Mouse (Mus musculus): ENCODE data around the gene Fbxw5. TPM values are rescaled to one million over a fixed set of nuclear protein-coding genes. Genes with fewer than 3 reads are reported as not detected.

Fbxw5 gene
- polyA plus RNA-seq (2016; fragmentation: Nextera tagmentation; extraction: Ambion mirVana): 87.9 and 92.2 TPM in 2 replicates

- H3K27me3 ChIP-seq (replicated peaks; ENCODE audit: low read depth, poor library complexity, severe bottlenecking): no peaks in the 10 kb centered on the region
- H3K4me1 ChIP-seq: peaks cover 30% of the 10 kb centered on the region
- 1% methylated on average over 44 of the region's 44 CpGs for WGBS
- DNase-seq (ENCODE audit: low spot score): peak; percentile 97
- H3K36me3 ChIP-seq (replicated peaks): peaks cover 37% of the 10 kb centered on the region
- H3K4me3 ChIP-seq: peak within 1 kb of the TSS; percentile 92
- peak within 1 kb of the TSS; percentile 95 for H3K27ac ChIP-seq (replicated peaks)
- no peaks in the 10 kb centered on the region for H3K9me3 ChIP-seq
These were observed at the start of gene Fbxw5 for GRCm38 (mm10) chr2:25500576-25501405. TSS of gene Fbxw5 (plus strand) at chr2:25500750.

GRCm38 (mm10) chr2:25450853-25451647, 49.5 kb upstream of the Fbxw5 start:
- Histone ChIP-seq H3K36me3 (replicated peaks) (peaks cover 22% of the 10 kb centered on the region), H3K4me3 (no peak overlapping the region), H3K27me3 (replicated peaks; ENCODE audit: low read depth, poor library complexity, severe bottlenecking) (no peaks in the 10 kb centered on the region), H3K9me3 (no peaks in the 10 kb centered on the region), H3K4me1 (no peaks in the 10 kb centered on the region), H3K27ac (replicated peaks) (no peak overlapping the region)
- 86% methylated on average over 8 of the region's 8 CpGs for WGBS
- no peak for DNase-seq (ENCODE audit: low spot score)

- peaks cover 4% of the 10 kb centered on the region; the same call in 1 of the 2 replicates for H3K4me1 ChIP-seq
- no peaks in the 10 kb centered on the region for H3K27me3 ChIP-seq (replicated peaks; ENCODE audit: low read depth, poor library complexity, severe bottlenecking)
- no peak for DNase-seq (ENCODE audit: low spot score)
- no peaks in the 10 kb centered on the region for H3K9me3 ChIP-seq
- H3K27ac ChIP-seq (replicated peaks): no peak overlapping the region
- peaks cover 4% of the 10 kb centered on the region; the same call in 1 of the 2 replicates for H3K36me3 ChIP-seq (replicated peaks)
- 51% methylated on average over 1 of the region's 1 CpGs for WGBS
- no peak overlapping the region for H3K4me3 ChIP-seq
These were observed 47.6 kb upstream of the Fbxw5 start for GRCm38 (mm10) chr2:25452951-25453350.

- Histone ChIP-seq H3K4me1 (peaks cover 22% of the 10 kb centered on the region), H3K27me3 (replicated peaks; ENCODE audit: low read depth, poor library complexity, severe bottlenecking) (no peaks in the 10 kb centered on the region), H3K36me3 (replicated peaks) (peaks cover 15% of the 10 kb centered on the region), H3K9me3 (no peaks in the 10 kb centered on the region), H3K4me3 (0 out of 2 replicates have a peak within 1 kb of the TSS, but pooled peaks have one; percentile 4), H3K27ac (replicated peaks) (no peak within 1 kb of the TSS)
- no peak for DNase-seq (ENCODE audit: low spot score)
- 64% methylated on average over 14 of the region's 14 CpGs for WGBS
These were observed 44.2 kb upstream of the Fbxw5 start, which contains the start of gene Clic3 for GRCm38 (mm10) chr2:25456205-25456953. TSS of gene Clic3 (plus strand) at chr2:25456838.

- peaks cover 15% of the 10 kb centered on the region for H3K36me3 ChIP-seq (replicated peaks)
- H3K4me1 ChIP-seq: peaks cover 25% of the 10 kb centered on the region
- 0 out of 2 replicates have a peak overlapping the region, but pooled peaks have one; percentile 4 for H3K4me3 ChIP-seq
- 85% methylated on average over 9 of the region's 9 CpGs for WGBS
- H3K9me3 ChIP-seq: no peaks in the 10 kb centered on the region
- no peak for DNase-seq (ENCODE audit: low spot score)
- no peaks in the 10 kb centered on the region for H3K27me3 ChIP-seq (replicated peaks; ENCODE audit: low read depth, poor library complexity, severe bottlenecking)
- H3K27ac ChIP-seq (replicated peaks): no peak overlapping the region
These were observed 43.3 kb upstream of the Fbxw5 start for GRCm38 (mm10) chr2:25457022-25457896.

GRCm38 (mm10) chr2:25458911-25459310, 41.6 kb upstream of the Fbxw5 start:
- H3K9me3 ChIP-seq: no peaks in the 10 kb centered on the region
- H3K27ac ChIP-seq (replicated peaks): no peak overlapping the region
- no peak for DNase-seq (ENCODE audit: low spot score)
- H3K4me1 ChIP-seq: peaks cover 25% of the 10 kb centered on the region
- WGBS: 78% methylated on average over 5 of the region's 5 CpGs
- peaks cover 15% of the 10 kb centered on the region for H3K36me3 ChIP-seq (replicated peaks)
- H3K4me3 ChIP-seq: no peak overlapping the region
- H3K27me3 ChIP-seq (replicated peaks; ENCODE audit: low read depth, poor library complexity, severe bottlenecking): no peaks in the 10 kb centered on the region

GRCm38 (mm10) chr2:25460135-25460534, 40.4 kb upstream of the Fbxw5 start:
- DNase-seq (ENCODE audit: low spot score): no peak
- H3K27me3 ChIP-seq (replicated peaks; ENCODE audit: low read depth, poor library complexity, severe bottlenecking): no peaks in the 10 kb centered on the region
- no peaks in the 10 kb centered on the region for H3K9me3 ChIP-seq
- H3K4me3 ChIP-seq: peak overlapping the region; percentile 66
- 39% methylated on average over 5 of the region's 5 CpGs for WGBS
- peaks cover 25% of the 10 kb centered on the region for H3K4me1 ChIP-seq
- H3K36me3 ChIP-seq (replicated peaks): peaks cover 15% of the 10 kb centered on the region
- peak overlapping the region; percentile 80 for H3K27ac ChIP-seq (replicated peaks)

GRCm38 (mm10) chr2:25460551-25461309, 39.8 kb upstream of the Fbxw5 start, which contains the start of gene Paxx:
TSS of gene Paxx (minus strand) at chr2:25461094.
- H3K27me3 ChIP-seq (replicated peaks; ENCODE audit: low read depth, poor library complexity, severe bottlenecking): no peaks in the 10 kb centered on the region
- H3K4me3 ChIP-seq: peak within 1 kb of the TSS; percentile 66
- peak within 1 kb of the TSS; percentile 80 for H3K27ac ChIP-seq (replicated peaks)
- under 1% methylated on average over 48 of the region's 48 CpGs for WGBS
- no peaks in the 10 kb centered on the region for H3K9me3 ChIP-seq
- peaks cover 31% of the 10 kb centered on the region for H3K4me1 ChIP-seq
- DNase-seq (ENCODE audit: low spot score): peak; percentile 93
- H3K36me3 ChIP-seq (replicated peaks): peaks cover 15% of the 10 kb centered on the region

- Histone ChIP-seq H3K36me3 (replicated peaks) (peaks cover 15% of the 10 kb centered on the region), H3K4me1 (peaks cover 35% of the 10 kb centered on the region), H3K27me3 (replicated peaks; ENCODE audit: low read depth, poor library complexity, severe bottlenecking) (no peaks in the 10 kb centered on the region), H3K9me3 (no peaks in the 10 kb centered on the region), H3K4me3 (peak overlapping the region; percentile 66), H3K27ac (replicated peaks) (peak overlapping the region; percentile 80)
- DNase-seq (ENCODE audit: low spot score): no peak
- 23% methylated on average over 3 of the region's 3 CpGs for WGBS
These were observed 39.1 kb upstream of the Fbxw5 start for GRCm38 (mm10) chr2:25461407-25461806.

- peaks cover 34% of the 10 kb centered on the region for H3K4me1 ChIP-seq
- WGBS: 90% methylated on average over 3 of the region's 3 CpGs
- no peak for DNase-seq (ENCODE audit: low spot score)
These were observed 36.9 kb upstream of the Fbxw5 start for GRCm38 (mm10) chr2:25463630-25464029.

GRCm38 (mm10) chr2:25465256-25465655, 35.3 kb upstream of the Fbxw5 start:
- Histone ChIP-seq H3K27ac (replicated peaks) (peak overlapping the region; percentile 67), H3K4me3 (no peak overlapping the region), H3K9me3 (no peaks in the 10 kb centered on the region), H3K4me1 (peaks cover 32% of the 10 kb centered on the region), H3K36me3 (replicated peaks) (no peaks in the 10 kb centered on the region), H3K27me3 (replicated peaks; ENCODE audit: low read depth, poor library complexity, severe bottlenecking) (no peaks in the 10 kb centered on the region)
- 79% methylated on average over 2 of the region's 2 CpGs for WGBS
- DNase-seq (ENCODE audit: low spot score): no peak

More at GRCm38 (mm10) chr2:25463630-25464029, 36.9 kb upstream of the Fbxw5 start:
- Histone ChIP-seq H3K9me3 (no peaks in the 10 kb centered on the region), H3K4me3 (no peak overlapping the region), H3K36me3 (replicated peaks) (peaks cover 7% of the 10 kb centered on the region), H3K27me3 (replicated peaks; ENCODE audit: low read depth, poor library complexity, severe bottlenecking) (no peaks in the 10 kb centered on the region), H3K27ac (replicated peaks) (no peak overlapping the region)

All from embryonic facial prominence, embryonic 10.5 days (tissue).